In genomic region chr1:172312768-172313561, GRCm38 (mm10) we compare ENCODE assay signal across 9 mouse cellular contexts. TPM values are rescaled to one million over a fixed set of nuclear protein-coding genes. Genes with fewer than 3 reads are reported as not detected.
A peak's percentile ranks its signal among the peaks of the same experiment; 100 is the strongest.
DNase-seq lines count a peak whose midpoint lies in the region; ATAC-seq and TF ChIP-seq lines count a peak whose summit lies in the region.
"Had no signal": no experiment of that assay in that cellular context is flagged by ENCODE, and none has a peak within 500 bp of the region (broad histone marks: within the 10 kb centered on the region; RNA-seq: fewer than 3 reads in every experiment).

No protein-coding gene starts in this region.

- H3K36me3 ChIP-seq in heart, adult 2 months (ENCODE audit: control insufficient read depth, insufficient read depth, low read length), result no peaks in the 10 kb centered on the region
- H3K36me3 ChIP-seq in embryonic facial prominence, embryonic 12.5 days, result peaks cover 2% of the 10 kb centered on the region; the same call in 1 of the 2 replicates
- peaks cover 4% of the 10 kb centered on the region; the same call in 1 of the 2 replicates for H3K36me3 ChIP-seq in hindbrain, embryonic 13.5 days
- peaks cover 1% of the 10 kb centered on the region; the same call in 1 of the 2 replicates for H3K36me3 ChIP-seq in lung, embryonic 16.5 days (ENCODE audit: control insufficient read depth, insufficient read depth, low read length)
- H3K36me3 ChIP-seq in stomach, embryonic 14.5 days (ENCODE audit: control insufficient read depth, insufficient read depth, low read length), result no peaks in the 10 kb centered on the region

- H3K9ac ChIP-seq in heart, adult 2 months (ENCODE audit: low read depth, low read length), result peak overlapping the region; percentile 85
- H3K9ac ChIP-seq in embryonic facial prominence, embryonic 12.5 days, result peak overlapping the region; percentile 82
- H3K9ac ChIP-seq in hindbrain, embryonic 13.5 days, result peak overlapping the region; percentile 79
- H3K9ac ChIP-seq in lung, embryonic 16.5 days (ENCODE audit: low read length), result peak overlapping the region; percentile 78
- peak overlapping the region; percentile 57 for H3K9ac ChIP-seq in stomach, embryonic 14.5 days (replicated peaks; ENCODE audit: low read depth, low read length)

- no peak for ATAC-seq in embryonic facial prominence, embryonic 12.5 days (ENCODE audit: insufficient number of reproducible peaks, insufficient read depth, low FRiP score, low TSS enrichment)
- ATAC-seq in hindbrain, embryonic 13.5 days (ENCODE audit: low FRiP score), result no peak
- no peak; the same call in 1 of the 2 replicates for ATAC-seq in lung, embryonic 16.5 days (ENCODE audit: low read depth)
- no peak for ATAC-seq in stomach, embryonic 14.5 days (ENCODE audit: insufficient number of reproducible peaks, insufficient read depth, low FRiP score, low read depth)

- no peak for DNase-seq in heart, adult 2 months
- DNase-seq in heart, adult 18-20 months, result no peak
- peak; percentile 22 for DNase-seq in A20 (ENCODE audit: low read depth, low spot score)
- DNase-seq in c-Kit-positive CD71-positive TER-119-positive erythroid progenitor cells, embryonic 14.5 days (ENCODE audit: low spot score), result no peak

- no peaks in the 10 kb centered on the region for H3K27me3 ChIP-seq in heart, adult 2 months (ENCODE audit: control insufficient read depth, insufficient read depth, low read length)
- no peaks in the 10 kb centered on the region for H3K27me3 ChIP-seq in embryonic facial prominence, embryonic 12.5 days
- no peaks in the 10 kb centered on the region for H3K27me3 ChIP-seq in hindbrain, embryonic 13.5 days
- no peaks in the 10 kb centered on the region for H3K27me3 ChIP-seq in lung, embryonic 16.5 days (ENCODE audit: control insufficient read depth, insufficient read depth, low read depth, low read length)
- no peaks in the 10 kb centered on the region for H3K27me3 ChIP-seq in stomach, embryonic 14.5 days (ENCODE audit: control insufficient read depth, insufficient read depth, low read length)
- H3K27me3 ChIP-seq: Patski had no signal

- TF ChIP-seq POLR2A in heart, adult 2 months (IDR thresholded peaks at IDR 0.05; ENCODE audit: insufficient read depth, low read depth, low read length), result no peak

- peak overlapping the region; percentile 94 for H3K4me2 ChIP-seq in embryonic facial prominence, embryonic 12.5 days (replicated peaks)
- peak overlapping the region; percentile 76 for H3K4me2 ChIP-seq in hindbrain, embryonic 13.5 days
- H3K4me2 ChIP-seq in lung, embryonic 16.5 days (ENCODE audit: low read depth, low read length), result peak overlapping the region; percentile 92
- H3K4me2 ChIP-seq in stomach, embryonic 14.5 days (replicated peaks; ENCODE audit: low read depth, low read length), result peak overlapping the region; percentile 95

- H3K27ac ChIP-seq in heart, adult 2 months, result peak overlapping the region; percentile 99
- H3K27ac ChIP-seq in embryonic facial prominence, embryonic 12.5 days, result no peak overlapping the region
- peak overlapping the region; percentile 85 for H3K27ac ChIP-seq in hindbrain, embryonic 13.5 days
- H3K27ac ChIP-seq in lung, embryonic 16.5 days (ENCODE audit: low read length), result no peak overlapping the region
- no peak overlapping the region for H3K27ac ChIP-seq in stomach, embryonic 14.5 days (ENCODE audit: low read length)

- H3K79me2 ChIP-seq in heart, adult 2 months (replicated peaks; ENCODE audit: control insufficient read depth, insufficient read depth, low read length), result no peaks in the 10 kb centered on the region

- H3K9me3 ChIP-seq in embryonic facial prominence, embryonic 12.5 days, result no peaks in the 10 kb centered on the region
- H3K9me3 ChIP-seq in hindbrain, embryonic 13.5 days, result no peaks in the 10 kb centered on the region
- H3K9me3 ChIP-seq in lung, embryonic 16.5 days (ENCODE audit: control insufficient read depth, low read length), result no peaks in the 10 kb centered on the region
- H3K9me3 ChIP-seq in stomach, embryonic 14.5 days (ENCODE audit: control insufficient read depth, low read depth, low read length), result no peaks in the 10 kb centered on the region

- H3K4me3 ChIP-seq in heart, adult 2 months, result peak overlapping the region; percentile 82
- peak overlapping the region; percentile 77 for H3K4me3 ChIP-seq in embryonic facial prominence, embryonic 12.5 days
- H3K4me3 ChIP-seq in hindbrain, embryonic 13.5 days, result peak overlapping the region; percentile 65
- peak overlapping the region; percentile 75 for H3K4me3 ChIP-seq in lung, embryonic 16.5 days (ENCODE audit: low read length)
- H3K4me3 ChIP-seq in stomach, embryonic 14.5 days (ENCODE audit: low read depth, low read length), result peak overlapping the region; percentile 67

- intact Hi-C loops in heart, adult 2 months (cut with DNase I), result no loop called here

- H3K4me1 ChIP-seq in heart, adult 2 months (ENCODE audit: control insufficient read depth, insufficient read depth, low read length), result peaks cover 6% of the 10 kb centered on the region
- H3K4me1 ChIP-seq in embryonic facial prominence, embryonic 12.5 days, result peaks cover 26% of the 10 kb centered on the region
- H3K4me1 ChIP-seq in hindbrain, embryonic 13.5 days (replicated peaks), result peaks cover 87% of the 10 kb centered on the region
- H3K4me1 ChIP-seq in lung, embryonic 16.5 days (replicated peaks; ENCODE audit: control insufficient read depth, insufficient read depth, low read length), result peaks cover 29% of the 10 kb centered on the region
- peaks cover 24% of the 10 kb centered on the region for H3K4me1 ChIP-seq in stomach, embryonic 14.5 days (ENCODE audit: control insufficient read depth, insufficient read depth, low read length)

- 16% methylated on average over 16 of the region's 16 CpGs for WGBS in heart, adult 2 months
- WGBS in embryonic facial prominence, embryonic 12.5 days, result 16% methylated on average over 16 of the region's 16 CpGs
- WGBS in hindbrain, embryonic 13.5 days, result 6% methylated on average over 16 of the region's 16 CpGs
- 13% methylated on average over 16 of the region's 16 CpGs for WGBS in lung, embryonic 16.5 days
- WGBS in stomach, embryonic 14.5 days, result 11% methylated on average over 16 of the region's 16 CpGs

- no peak for TF ChIP-seq CTCF in heart, adult 2 months (IDR thresholded peaks at IDR 0.05)

- TF ChIP-seq EP300 in heart, adult 2 months (IDR thresholded peaks at IDR 0.05; ENCODE audit: insufficient read depth, low read depth, low read length), result no peak

RNA-seq across cellular contexts. Expression of gene Atp1a2, which starts 15.1 kb away (rescaled TPM):
- total RNA-seq in heart, adult 2 months (2021), result 100 to 1,000 TPM; 462 to 588 TPM
- polyA plus RNA-seq in heart, adult 2 months (2012; rRNA removed), result 319 and 349 TPM in 2 replicates
- total RNA-seq in heart, adult 18-20 months (2021), result 100 to 1,000 TPM; 496 to 511 TPM
- 4.5 and 4.7 TPM in 2 replicates for polyA plus RNA-seq in embryonic facial prominence, embryonic 12.5 days (2016; fragmentation: Nextera tagmentation; extraction: Ambion mirVana)
- 41.5 and 42.3 TPM in 2 replicates for polyA plus RNA-seq in hindbrain, embryonic 13.5 days (2015; fragmentation: Nextera tagmentation; extraction: Ambion mirVana)
- polyA plus RNA-seq in lung, embryonic 16.5 days (2015; fragmentation: Nextera tagmentation; extraction: Ambion mirVana), result 6.2 and 6.7 TPM in 2 replicates
- 2.3 TPM in 2 replicates for polyA plus RNA-seq in stomach, embryonic 14.5 days (2014; fragmentation: Nextera tagmentation; extraction: Ambion mirVana)

RNA-seq across cellular contexts. Expression of gene Kcnj9, which starts 16.2 kb away (rescaled TPM):
- total RNA-seq in heart, adult 2 months (2021), result not detected
- polyA plus RNA-seq in heart, adult 2 months (2012; rRNA removed), result 0.04 and 0.06 TPM in 2 replicates
- not detected for total RNA-seq in heart, adult 18-20 months (2021)
- polyA plus RNA-seq in embryonic facial prominence, embryonic 12.5 days (2016; fragmentation: Nextera tagmentation; extraction: Ambion mirVana), result 0.15 and 0.22 TPM in 2 replicates
- polyA plus RNA-seq in hindbrain, embryonic 13.5 days (2015; fragmentation: Nextera tagmentation; extraction: Ambion mirVana), result 2.2 and 2.5 TPM in 2 replicates
- not detected in 2 replicates for polyA plus RNA-seq in lung, embryonic 16.5 days (2015; fragmentation: Nextera tagmentation; extraction: Ambion mirVana)
- not detected in 2 replicates for polyA plus RNA-seq in stomach, embryonic 14.5 days (2014; fragmentation: Nextera tagmentation; extraction: Ambion mirVana)

RNA-seq across cellular contexts. Expression of gene Kcnj10, which starts 28.0 kb away (rescaled TPM):
- under 1 TPM; 0.07 to 0.08 TPM for total RNA-seq in heart, adult 2 months (2021)
- polyA plus RNA-seq in heart, adult 2 months (2012; rRNA removed), result 0.26 and 0.27 TPM in 2 replicates
- total RNA-seq in heart, adult 18-20 months (2021), result under 1 TPM; 0.17 to 0.18 TPM
- polyA plus RNA-seq in embryonic facial prominence, embryonic 12.5 days (2016; fragmentation: Nextera tagmentation; extraction: Ambion mirVana), result 0.06 and 0.08 TPM in 2 replicates
- polyA plus RNA-seq in hindbrain, embryonic 13.5 days (2015; fragmentation: Nextera tagmentation; extraction: Ambion mirVana), result 1.6 and 1.7 TPM in 2 replicates
- 0.15 and 0.20 TPM in 2 replicates for polyA plus RNA-seq in lung, embryonic 16.5 days (2015; fragmentation: Nextera tagmentation; extraction: Ambion mirVana)
- 0.09 and 0.18 TPM in 2 replicates for polyA plus RNA-seq in stomach, embryonic 14.5 days (2014; fragmentation: Nextera tagmentation; extraction: Ambion mirVana)

RNA-seq across cellular contexts. Expression of gene Igsf8, which starts 51.5 kb away (rescaled TPM):
- total RNA-seq in heart, adult 2 months (2021), result 10 to 100 TPM; 10.9 to 13.5 TPM
- 25.9 and 39.9 TPM in 2 replicates for polyA plus RNA-seq in heart, adult 2 months (2012; rRNA removed)
- total RNA-seq in heart, adult 18-20 months (2021), result 10 to 100 TPM in 1 of 2 experiments, 1 to 10 TPM in 1; 9.8 to 10.1 TPM
- 45.4 and 45.8 TPM in 2 replicates for polyA plus RNA-seq in embryonic facial prominence, embryonic 12.5 days (2016; fragmentation: Nextera tagmentation; extraction: Ambion mirVana)
- polyA plus RNA-seq in hindbrain, embryonic 13.5 days (2015; fragmentation: Nextera tagmentation; extraction: Ambion mirVana), result 104 and 112 TPM in 2 replicates
- polyA plus RNA-seq in lung, embryonic 16.5 days (2015; fragmentation: Nextera tagmentation; extraction: Ambion mirVana), result 42.5 and 46.0 TPM in 2 replicates
- 36.3 and 38.4 TPM in 2 replicates for polyA plus RNA-seq in stomach, embryonic 14.5 days (2014; fragmentation: Nextera tagmentation; extraction: Ambion mirVana)

RNA-seq across cellular contexts. Expression of gene Atp1a4, which starts 54.8 kb away (rescaled TPM):
- total RNA-seq in heart, adult 2 months (2021), result not detected
- polyA plus RNA-seq in heart, adult 2 months (2012; rRNA removed), result 0.10 and 0.35 TPM in 2 replicates
- total RNA-seq in heart, adult 18-20 months (2021), result not detected
- polyA plus RNA-seq in embryonic facial prominence, embryonic 12.5 days (2016; fragmentation: Nextera tagmentation; extraction: Ambion mirVana), result not detected in 2 replicates
- polyA plus RNA-seq in hindbrain, embryonic 13.5 days (2015; fragmentation: Nextera tagmentation; extraction: Ambion mirVana), result 0.06 TPM in 1 of 2 replicates, not detected in the other
- not detected in 2 replicates for polyA plus RNA-seq in lung, embryonic 16.5 days (2015; fragmentation: Nextera tagmentation; extraction: Ambion mirVana)
- not detected in 2 replicates for polyA plus RNA-seq in stomach, embryonic 14.5 days (2014; fragmentation: Nextera tagmentation; extraction: Ambion mirVana)

Comparison
In these comparisons a context has a peak if more than half of its experiments do, and no peak if none do; other contexts are left out.
1. H3K27ac ChIP-seq: peak in heart, adult 2 months (single experiment) and hindbrain, embryonic 13.5 days (single experiment); none in embryonic facial prominence, embryonic 12.5 days (single experiment), lung, embryonic 16.5 days (single experiment) and stomach, embryonic 14.5 days (single experiment).
2. Peak in every context shown above with its lines, with median percentiles within 50 percentile points of each other: H3K4me3 ChIP-seq, H3K9ac ChIP-seq and H3K4me2 ChIP-seq.